Mouse (Mus musculus): Measurements from ENCODE around the gene Hspb9. TPM values are rescaled to one million over a fixed set of nuclear protein-coding genes. Genes with fewer than 3 reads are reported as not detected.

Gene Hspb9
- polyA plus RNA-seq, 1 experiment from 2014 or later: 0.49 TPM

GRCm38 (mm10) chr11:100703851-100704531, 9.7 kb upstream of the Hspb9 start, which contains the start of gene Dhx58:
TSS of gene Dhx58 (minus strand) at chr11:100704271.
- CTCF ChIA-PET: interaction anchor here (1.0 to 2.1 kb wide), 5 partner anchors 10 to 346 kb away, joined by 3 to 5 read pairs (median 3); partner anchors contain the start of gene Hspb9
- TF ChIP-seq CTCF (IDR thresholded peaks at IDR 0.05): no peak
- in situ Hi-C loops (cut with MboI; ENCODE audit: low pct_unique_long_range_greater_than_20kb): no loop called here
- ATAC-seq (no peak), DNase-seq (ENCODE audit: low read depth, low spot score) (no peak)
- POLR2A ChIA-PET: interaction anchor here (0.6 to 0.7 kb wide), 3 partner anchors 8 to 131 kb away, joined by 3 to 4 read pairs (median 3); partner anchors contain the start of gene Kat2a
- no peaks in the 10 kb centered on the region for H3K27me3 ChIP-seq

- no peaks in the 10 kb centered on the region for H3K27me3 ChIP-seq
- ChIA-PET CTCF (interaction anchor here (1.1 kb wide), 1 partner anchor 9 kb away, joined by 4 read pairs; the partner anchor contains the start of gene Hspb9), POLR2A (no interaction called here)
- no peak for DNase-seq (ENCODE audit: low read depth, low spot score)
- TF ChIP-seq CTCF (IDR thresholded peaks at IDR 0.05): no peak
- ATAC-seq: no peak
- in situ Hi-C loops (cut with MboI; ENCODE audit: low pct_unique_long_range_greater_than_20kb): no loop called here
Measured at GRCm38 (mm10) chr11:100705095-100705747, 8.4 kb upstream of the Hspb9 start.

- in situ Hi-C loops (cut with MboI; ENCODE audit: low pct_unique_long_range_greater_than_20kb): no loop called here
- CTCF ChIA-PET: no interaction called here
- POLR2A ChIA-PET: no interaction called here
Measured at GRCm38 (mm10) chr11:100709201-100709810, 4.3 kb upstream of the Hspb9 start.

DNA sequence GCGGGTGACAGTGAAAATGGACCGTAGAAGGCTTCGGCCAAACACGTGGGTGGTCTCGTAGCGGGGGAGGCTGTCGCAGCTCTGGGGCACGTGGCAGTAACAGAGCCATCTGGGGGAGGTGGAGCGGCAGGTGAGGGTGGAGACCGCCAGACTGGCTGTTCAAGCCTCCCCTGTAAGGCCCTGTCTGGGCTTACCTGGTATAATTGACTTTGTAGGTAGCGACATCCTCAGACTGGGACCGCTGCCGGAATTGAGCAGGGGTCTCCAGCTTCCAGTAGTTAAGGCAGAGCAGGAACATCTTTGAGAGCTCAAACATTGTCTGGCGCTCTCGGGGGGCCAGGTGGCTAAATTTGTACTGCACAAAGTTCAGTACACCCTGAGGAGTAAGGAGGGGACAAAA, 3.1 kb upstream of the Hspb9 start:
- no peak for ATAC-seq
- POLR2A ChIA-PET: interaction anchor here (1.5 kb wide), 1 partner anchor 10 kb away, joined by 3 read pairs; no protein-coding TSS in a partner anchor
- CTCF ChIA-PET: no interaction called here
- DNase-seq (ENCODE audit: low read depth, low spot score): no peak
- H3K27me3 ChIP-seq: no peaks in the 10 kb centered on the region
- no peak for TF ChIP-seq CTCF (IDR thresholded peaks at IDR 0.05)
- in situ Hi-C loops (cut with MboI; ENCODE audit: low pct_unique_long_range_greater_than_20kb): loop anchor here (10.0 kb wide), 1 partner anchor 244 kb away; no protein-coding TSS in a partner anchor

More at GRCm38 (mm10) chr11:100709201-100709810, 4.3 kb upstream of the Hspb9 start:
- DNase-seq (ENCODE audit: low read depth, low spot score) (no peak), ATAC-seq (no peak)
- H3K27me3 ChIP-seq: no peaks in the 10 kb centered on the region
- no peak for TF ChIP-seq CTCF (IDR thresholded peaks at IDR 0.05)

GRCm38 (mm10) chr11:100710977-100711376, 2.7 kb upstream of the Hspb9 start:
- DNase-seq (ENCODE audit: low read depth, low spot score) (no peak), ATAC-seq (no peak)
- no peak for TF ChIP-seq CTCF (IDR thresholded peaks at IDR 0.05)
- CTCF ChIA-PET: no interaction called here
- no peaks in the 10 kb centered on the region for H3K27me3 ChIP-seq
- in situ Hi-C loops (cut with MboI; ENCODE audit: low pct_unique_long_range_greater_than_20kb): loop anchor here (10.0 kb wide), 1 partner anchor 244 kb away; no protein-coding TSS in a partner anchor
- POLR2A ChIA-PET: interaction anchor here (1.5 kb wide), 1 partner anchor 11 kb away, joined by 3 read pairs; no protein-coding TSS in a partner anchor

DNA sequence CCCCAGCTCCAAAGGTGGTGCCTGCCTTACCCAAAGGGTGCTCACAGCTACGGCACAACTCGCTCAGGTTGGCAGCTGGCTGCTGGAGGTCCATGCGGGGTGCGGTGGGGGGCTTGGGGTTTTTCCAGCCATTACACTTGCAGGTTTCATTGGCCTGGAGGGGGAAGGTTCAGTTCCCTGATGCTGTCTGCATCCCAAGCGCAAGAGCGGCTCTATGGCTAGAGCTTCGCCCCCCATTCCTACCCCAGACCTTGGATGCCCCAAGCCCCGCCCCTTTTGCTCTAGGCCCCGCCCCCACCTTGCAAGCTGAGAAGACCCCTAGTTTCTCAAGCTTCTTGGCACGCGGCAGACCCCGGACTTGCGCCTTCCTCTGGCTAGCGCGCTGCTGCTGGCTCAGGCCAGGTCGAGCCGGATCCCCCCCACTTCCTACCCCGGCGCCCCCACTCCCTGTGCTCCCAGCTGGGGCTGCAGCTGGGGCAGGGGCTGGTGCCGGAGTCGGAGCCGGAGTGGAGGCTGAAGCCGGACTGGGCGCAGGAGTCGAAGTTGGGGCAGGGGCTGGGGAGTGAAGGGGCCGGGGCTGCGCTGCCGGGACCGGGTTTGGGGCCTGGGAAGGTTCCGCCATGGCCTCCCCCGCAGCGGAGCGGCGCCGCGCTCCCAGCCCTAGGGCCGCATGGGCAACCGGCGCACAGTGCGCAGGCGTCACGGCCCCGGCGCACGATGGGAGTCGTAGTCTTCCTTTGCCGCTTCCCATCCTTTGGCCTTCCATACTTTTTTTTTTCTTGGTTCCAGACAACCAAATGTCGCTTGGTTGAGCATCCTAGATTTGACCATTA, 1.7 kb upstream of the Hspb9 start, which contains the start of gene Kat2a:
Kat2a (minus strand) TSS at position 683 of the 833 bp plus-strand sequence.
- ATAC-seq (peak; percentile 66), DNase-seq (ENCODE audit: low read depth, low spot score) (peak; percentile 47)
- ChIA-PET CTCF (interaction anchor here (1.0 to 1.7 kb wide), 2 partner anchors 9 to 245 kb away, joined by 3 to 5 read pairs; no protein-coding TSS in a partner anchor), POLR2A (interaction anchor here (0.6 to 1.5 kb wide), 5 partner anchors 8 to 149 kb away, joined by 3 to 6 read pairs (median 4); partner anchors contain the start of gene Dhx58)
- in situ Hi-C loops (cut with MboI; ENCODE audit: low pct_unique_long_range_greater_than_20kb): loop anchor here (10.0 kb wide), 1 partner anchor 243 kb away; no protein-coding TSS in a partner anchor
- no peak for TF ChIP-seq CTCF (IDR thresholded peaks at IDR 0.05)
- no peaks in the 10 kb centered on the region for H3K27me3 ChIP-seq

GRCm38 (mm10) chr11:100713174-100713573, 476 bp upstream of the Hspb9 start:
- TF ChIP-seq CTCF (IDR thresholded peaks at IDR 0.05): no peak
- in situ Hi-C loops (cut with MboI; ENCODE audit: low pct_unique_long_range_greater_than_20kb): loop anchor here (10.0 kb wide), 1 partner anchor 242 kb away; no protein-coding TSS in a partner anchor
- H3K27me3 ChIP-seq: no peaks in the 10 kb centered on the region
- ChIA-PET POLR2A (no interaction called here), CTCF (interaction anchor here (1.0 to 1.7 kb wide), 3 partner anchors 11 to 244 kb away, joined by 3 to 6 read pairs (median 5); no protein-coding TSS in a partner anchor)
- DNase-seq (ENCODE audit: low read depth, low spot score) (no peak), ATAC-seq (no peak)

DNA sequence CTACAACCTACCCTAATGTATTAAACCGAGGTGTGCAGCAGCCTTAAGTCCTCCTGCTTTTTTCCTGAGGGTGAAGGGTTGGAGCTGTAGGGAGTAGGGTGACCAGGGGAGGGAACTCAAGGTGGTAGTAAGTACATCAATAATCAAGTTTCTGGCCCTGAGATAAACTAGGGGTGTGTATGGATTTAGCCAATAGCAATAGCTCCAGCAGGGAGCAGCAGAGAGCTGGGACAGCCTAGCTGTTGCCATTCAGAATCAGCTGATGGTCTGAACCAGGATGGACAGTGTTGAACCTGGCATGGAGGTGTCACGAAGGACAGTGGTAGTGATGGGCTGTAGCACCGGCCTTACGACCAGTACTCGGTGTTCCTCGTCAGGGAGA, 875 bp downstream of the Hspb9 start:
- ATAC-seq: no peak
- POLR2A ChIA-PET: interaction anchor here (0.6 to 0.7 kb wide), 3 partner anchors 29 to 243 kb away, joined by 3 to 4 read pairs (median 3); no protein-coding TSS in a partner anchor
- no peaks in the 10 kb centered on the region for H3K27me3 ChIP-seq
- in situ Hi-C loops (cut with MboI; ENCODE audit: low pct_unique_long_range_greater_than_20kb): loop anchor here (10.0 kb wide), 1 partner anchor 240 kb away; no protein-coding TSS in a partner anchor
- DNase-seq (ENCODE audit: low read depth, low spot score): no peak
- TF ChIP-seq CTCF (IDR thresholded peaks at IDR 0.05): no peak
- CTCF ChIA-PET: interaction anchor here (0.9 to 1.7 kb wide), 6 partner anchors 9 to 92 kb away, joined by 3 to 6 read pairs (median 4); partner anchors contain the start of gene Dhx58

- ATAC-seq (no peak), DNase-seq (ENCODE audit: low read depth, low spot score) (no peak)
- POLR2A ChIA-PET: interaction anchor here (0.7 kb wide), 2 partner anchors 96 to 242 kb away, joined by 3 to 4 read pairs; no protein-coding TSS in a partner anchor
- H3K27me3 ChIP-seq: no peaks in the 10 kb centered on the region
- no peak for TF ChIP-seq CTCF (IDR thresholded peaks at IDR 0.05)
- CTCF ChIA-PET: interaction anchor here (1.2 to 1.7 kb wide), 4 partner anchors 10 to 92 kb away, joined by 4 to 6 read pairs (median 4); no protein-coding TSS in a partner anchor
- in situ Hi-C loops (cut with MboI; ENCODE audit: low pct_unique_long_range_greater_than_20kb): loop anchor here (10.0 kb wide), 1 partner anchor 240 kb away; no protein-coding TSS in a partner anchor
Measured at GRCm38 (mm10) chr11:100714948-100715347, 1.3 kb downstream of the Hspb9 start.

Data from Patski (cell line).